Mouse (Mus musculus) CH12.LX (cell line): ENCODE results near the gene Psme1. TPM values are rescaled to one million over a fixed set of nuclear protein-coding genes. Genes with fewer than 3 reads are reported as not detected.

Experiments
- DNase-seq: peaks from one replicate; pipeline ENCODE4 v3.0.0-alpha.2; 2013; ENCODE audit errors: extremely low read depth
- H3K27ac ChIP-seq: 2 replicates; pipeline ENCODE4 v1.5.1; 2012; ENCODE audit warnings: low read depth, mild to moderate bottlenecking, control low read depth, moderate library complexity; ENCODE audit not compliant: insufficient read depth
- H3K27me3 ChIP-seq: replicated peaks from 2 replicates; pipeline ENCODE3; 2012; ENCODE audit warnings: inconsistent platforms
- H3K36me3 ChIP-seq, 2 experiments: replicated peaks in 1 of 2; 2 replicates each; pipeline versions ENCODE3 to v1.6.1; 2012; ENCODE audit warnings: inconsistent platforms in 1 of 2, low read length in 1 of 2, mild to moderate bottlenecking in 1 of 2, mixed read lengths in 1 of 2, moderate library complexity in 1 of 2; ENCODE audit not compliant: control insufficient read depth in 1 of 2, insufficient read depth in 1 of 2
- H3K4me1 ChIP-seq, 2 experiments: 2 replicates each; pipeline ENCODE4 v1.6.1; 2012; ENCODE audit warnings: inconsistent platforms in 1 of 2, moderate library complexity in 1 of 2; ENCODE audit not compliant: insufficient read depth in 2 of 2, control insufficient read depth in 1 of 2
- H3K4me2 ChIP-seq: 2 replicates; pipeline ENCODE4 v1.6.1; 2012; ENCODE audit warnings: low read depth, mild to moderate bottlenecking, control low read depth; ENCODE audit not compliant: poor library complexity, insufficient read depth, severe bottlenecking
- H3K4me3 ChIP-seq, 3 experiments: fragments of 150-350 bp in 1 of 3; sonication (generic) in 1 of 3; replicated peaks in 1 of 3; 2 replicates each; pipeline versions ENCODE3 to v1.5.1; 2011 to 2012; ENCODE audit warnings: low read depth in 2 of 3, low read length in 2 of 3, mild to moderate bottlenecking in 2 of 3, moderate library complexity in 2 of 3, control low read depth in 1 of 3, improper control_type of control experiment in 1 of 3, inconsistent platforms in 1 of 3, mixed read lengths in 1 of 3; ENCODE audit not compliant: poor library complexity in 1 of 3
- H3K79me2 ChIP-seq: replicated peaks from 2 replicates; pipeline ENCODE4 v1.6.1; 2012; ENCODE audit warnings: mild to moderate bottlenecking, moderate library complexity; ENCODE audit not compliant: control insufficient read depth, poor library complexity, insufficient read depth, severe bottlenecking; ENCODE audit errors: extremely low read depth
- H3K9ac ChIP-seq: 2 replicates; pipeline ENCODE4 v1.6.1; 2012; ENCODE audit warnings: low read depth, mild to moderate bottlenecking, control low read depth, moderate library complexity; ENCODE audit not compliant: insufficient read depth
- H3K9me3 ChIP-seq: replicated peaks from 2 replicates; pipeline ENCODE3; 2012; ENCODE audit warnings: low read length, inconsistent platforms, mixed read lengths
- BHLHE40 ChIP-seq: IDR thresholded peaks from 2 replicates; pipeline ENCODE4 v1.6.1; 2011; ENCODE audit warnings: mild to moderate bottlenecking, low read depth, low read length, improper control_type of control experiment
- CTCF ChIP-seq, 2 experiments: IDR thresholded peaks in 1 of 2; conservative IDR thresholded peaks in 1 of 2; 2 replicates each; pipeline ENCODE4 v1.5.1; 2011 to 2012; ENCODE audit warnings: low read depth in 2 of 2, low read length in 2 of 2, improper control_type of control experiment in 1 of 2, inconsistent platforms in 1 of 2, mild to moderate bottlenecking in 1 of 2, moderate library complexity in 1 of 2
- E2F4 ChIP-seq: IDR thresholded peaks from 2 replicates; pipeline ENCODE4 v1.6.1; 2011; ENCODE audit warnings: low read depth, low read length, improper control_type of control experiment; ENCODE audit not compliant: insufficient replicate concordance
- ETS1 ChIP-seq: conservative IDR thresholded peaks from 2 replicates; pipeline ENCODE4 v1.6.1; 2012; ENCODE audit warnings: low read depth, mild to moderate bottlenecking, inconsistent platforms, low read length, improper control_type of control experiment, moderate library complexity
- GABPA ChIP-seq: IDR thresholded peaks from 2 replicates; pipeline ENCODE4 v1.6.1; 2012; ENCODE audit warnings: low read depth, low read length, improper control_type of control experiment, inconsistent platforms; ENCODE audit not compliant: insufficient replicate concordance
- HCFC1 ChIP-seq: IDR thresholded peaks from 2 replicates; pipeline ENCODE4 v1.6.1; 2012; ENCODE audit warnings: low read depth, mild to moderate bottlenecking, inconsistent platforms, low read length, improper control_type of control experiment
- IRF4 ChIP-seq: IDR thresholded peaks from 2 replicates; pipeline ENCODE4 v1.6.1; 2014; ENCODE audit warnings: low read depth, mild to moderate bottlenecking, inconsistent platforms, low read length, improper control_type of control experiment
- JUN ChIP-seq: IDR thresholded peaks from 2 replicates; pipeline ENCODE4 v1.6.1; 2011; ENCODE audit warnings: low read depth, mild to moderate bottlenecking, low read length, improper control_type of control experiment, moderate library complexity; ENCODE audit not compliant: insufficient read depth
- JUND ChIP-seq: conservative IDR thresholded peaks from 2 replicates; pipeline ENCODE4 v1.6.1; 2011; ENCODE audit warnings: low read depth, low read length, improper control_type of control experiment
- MAFK ChIP-seq: IDR thresholded peaks from 2 replicates; pipeline ENCODE4 v1.6.1; 2011; ENCODE audit warnings: low read length, improper control_type of control experiment; ENCODE audit not compliant: insufficient replicate concordance
- MAZ ChIP-seq: IDR thresholded peaks from 2 replicates; pipeline ENCODE4 v1.6.1; 2012; ENCODE audit warnings: low read depth, mild to moderate bottlenecking, inconsistent platforms, low read length, improper control_type of control experiment, moderate library complexity
- MEF2A ChIP-seq: IDR thresholded peaks from 2 replicates; pipeline ENCODE4 v1.6.1; 2014; ENCODE audit warnings: low read depth, mild to moderate bottlenecking, inconsistent platforms, low read length, improper control_type of control experiment, borderline replicate concordance
- MXI1 ChIP-seq: IDR thresholded peaks from 2 replicates; pipeline ENCODE4 v1.6.1; 2011; ENCODE audit warnings: mild to moderate bottlenecking, low read depth, low read length, improper control_type of control experiment
- NELFE ChIP-seq: IDR thresholded peaks from 2 replicates; pipeline ENCODE4 v1.6.1; 2011; ENCODE audit warnings: low read depth, low read length, improper control_type of control experiment
- PAX5 ChIP-seq: IDR thresholded peaks from 2 replicates; pipeline ENCODE4 v1.6.1; 2012; ENCODE audit warnings: low read length, inconsistent platforms, mixed read lengths
- POLR2A ChIP-seq: IDR thresholded peaks from 2 replicates; pipeline ENCODE4 v1.6.1; 2011; ENCODE audit warnings: low read depth, mild to moderate bottlenecking, improper control_type of control experiment, low read length
- RAD21 ChIP-seq: IDR thresholded peaks from 2 replicates; pipeline ENCODE4 v1.6.1; 2011; ENCODE audit warnings: low read depth, mild to moderate bottlenecking, low read length, improper control_type of control experiment, moderate library complexity
- SIN3A ChIP-seq: IDR thresholded peaks from 2 replicates; pipeline ENCODE4 v1.6.1; 2012; ENCODE audit warnings: low read length, improper control_type of control experiment, inconsistent platforms
- TCF12 ChIP-seq: IDR thresholded peaks from 2 replicates; pipeline ENCODE4 v1.6.1; 2014; ENCODE audit warnings: low read depth, mild to moderate bottlenecking, inconsistent platforms, low read length, improper control_type of control experiment
- UBTF ChIP-seq: IDR thresholded peaks from 2 replicates; pipeline ENCODE4 v1.6.1; 2012; ENCODE audit warnings: low read depth, mild to moderate bottlenecking, inconsistent platforms, low read length, improper control_type of control experiment, moderate library complexity
- USF1 ChIP-seq: IDR thresholded peaks from 2 replicates; pipeline ENCODE4 v1.6.1; 2014; ENCODE audit warnings: low read depth, mild to moderate bottlenecking, inconsistent platforms, low read length, improper control_type of control experiment
- USF2 ChIP-seq: conservative IDR thresholded peaks from 2 replicates; pipeline ENCODE4 v1.6.1; 2011; ENCODE audit warnings: low read depth, low read length, improper control_type of control experiment
- ZC3H11A ChIP-seq: IDR thresholded peaks from 2 replicates; pipeline ENCODE4 v1.6.1; 2012; ENCODE audit warnings: low read depth, mild to moderate bottlenecking, inconsistent platforms, low read length, improper control_type of control experiment
- dilution Hi-C: fragments of 300-500 bp; cut with MboI; formaldehyde crosslinking; loops from 2 replicates; pipeline ENCODE4 v1.14.3; 2020; ENCODE audit warnings: low sequenced_read_pairs; ENCODE audit not compliant: extremely low pct_unique_long_range_greater_than_20kb, extremely low pct_ligation_motif_present
- in situ Hi-C: fragments of 300-500 bp; cut with MboI; formaldehyde crosslinking; loops from 3 replicates; pipeline ENCODE4 v1.14.3; 2019; ENCODE audit warnings: low sequenced_read_pairs, low pct_ligation_motif_present, low pct_unique_long_range_greater_than_20kb, mixed read lengths
- polyA plus RNA-seq: library from polyadenylated mRNA; unstranded; fragments of >175 nt; gene quantifications from 2 replicates; pipeline ENCODE4 v1.2.1, GENCODE M21; 2012; ENCODE audit warnings: low read depth; ENCODE audit not compliant: insufficient read length
- total RNA-seq, 2 experiments: library from RNA; depleted of rRNA; stranded (reverse); fragments of 300-350 nt in 1 of 2; fragments of >200 nt in 1 of 2; gene quantifications; 2 replicates each; pipeline ENCODE4 v1.2.3; 2012 to 2014

The Psme1 gene
- total and polyA plus RNA-seq, 3 experiments = 335 to 740 (median 377) TPM

- H3K9me3 ChIP-seq = no peaks in the 10 kb centered on the region
- TF ChIP-seq UBTF = 0 out of 2 replicates have a peak, but pooled peaks have one; percentile 71
- no peak for TF ChIP-seq PAX5
- TF ChIP-seq USF1 = peak; percentile 18; the same call in 1 of the 2 replicates
- TF ChIP-seq BHLHE40 = 0 out of 2 replicates have a peak, but pooled peaks have one; percentile 25
- no peak for TF ChIP-seq MAFK
- no peak for TF ChIP-seq E2F4
- TF ChIP-seq GABPA = no peak
- peak; percentile 24; the same call in 1 of the 2 replicates for TF ChIP-seq IRF4
- no peak overlapping the region for H3K4me3 ChIP-seq
- no peaks in the 10 kb centered on the region for H3K27me3 ChIP-seq
- peaks cover 12% of the 10 kb centered on the region for H3K79me2 ChIP-seq
- no peak overlapping the region; the same call in 1 of the 2 replicates for H3K4me2 ChIP-seq
- H3K36me3 ChIP-seq = peaks cover 19 to 40% of the 10 kb centered on the region in 2 experiments
- in situ Hi-C loops = no loop called here
- H3K27ac ChIP-seq = peak overlapping the region; percentile 32
- no peak for DNase-seq
- peaks cover 20 to 48% of the 10 kb centered on the region in 2 experiments for H3K4me1 ChIP-seq
- dilution Hi-C loops = no loop called here
- no peak overlapping the region for H3K9ac ChIP-seq
These were observed 2.8 kb downstream of the Psme1 start for GRCm38 (mm10) chr14:55580731-55581130.

GRCm38 (mm10) chr14:55581981-55582681 is 4.2 kb downstream of the Psme1 start:
- no peak overlapping the region for H3K4me3 ChIP-seq
- peaks cover 12% of the 10 kb centered on the region for H3K79me2 ChIP-seq
- H3K27ac ChIP-seq = no peak overlapping the region
- no peaks in the 10 kb centered on the region for H3K27me3 ChIP-seq
- dilution Hi-C loops (no loop called here), in situ Hi-C loops (no loop called here)
- TF ChIP-seq POLR2A (peak; percentile 10), MEF2A (no peak), CTCF (conservative IDR thresholded peaks at IDR 0.05 in 1 of 2, IDR thresholded peaks at IDR 0.05 in 1 of 2; ENCODE audit: low read depth in 2 of 2, low read length in 2 of 2) (peak; percentile 60 to 70), RAD21 (peak; percentile 3)
- peaks cover 21 to 61% of the 10 kb centered on the region in 2 experiments for H3K4me1 ChIP-seq
- H3K9me3 ChIP-seq = no peaks in the 10 kb centered on the region
- no peak overlapping the region for H3K9ac ChIP-seq
- no peak overlapping the region for H3K4me2 ChIP-seq
- H3K36me3 ChIP-seq = peaks cover 21 to 47% of the 10 kb centered on the region in 2 experiments
- no peak for DNase-seq

- Histone ChIP-seq H3K36me3 (peaks cover 36 to 67% of the 10 kb centered on the region in 2 experiments), H3K9ac (peak overlapping the region; percentile 10; the same call in 1 of the 2 replicates), H3K4me1 (peaks cover 21 to 74% of the 10 kb centered on the region in 2 experiments), H3K79me2 (peaks cover 20% of the 10 kb centered on the region), H3K4me2 (peak overlapping the region; percentile 55), H3K4me3 (peak overlapping the region; percentile 57 to 76 (median 74)), H3K27me3 (no peaks in the 10 kb centered on the region), H3K27ac (no peak overlapping the region), H3K9me3 (no peaks in the 10 kb centered on the region)
- dilution Hi-C loops = no loop called here
- no peak for DNase-seq
- in situ Hi-C loops = no loop called here
- TF ChIP-seq TCF12 = no peak
- no peak for TF ChIP-seq MAZ
- no peak for TF ChIP-seq ZC3H11A
- TF ChIP-seq JUN = no peak
- no peak for TF ChIP-seq E2F4
- no peak for TF ChIP-seq GABPA
- TF ChIP-seq JUND = no peak
- TF ChIP-seq MAFK = no peak
- TF ChIP-seq CTCF (conservative IDR thresholded peaks at IDR 0.05 in 1 of 2, IDR thresholded peaks at IDR 0.05 in 1 of 2; ENCODE audit: low read depth in 2 of 2, low read length in 2 of 2) = no peak
- TF ChIP-seq NELFE = no peak
- no peak for TF ChIP-seq BHLHE40
- no peak for TF ChIP-seq HCFC1
- TF ChIP-seq MXI1 = no peak
- TF ChIP-seq POLR2A = no peak
- no peak for TF ChIP-seq SIN3A
- TF ChIP-seq RAD21 = no peak
- no peak for TF ChIP-seq USF2
- no peak for TF ChIP-seq ETS1
- TF ChIP-seq USF1 = no peak
- no peak for TF ChIP-seq IRF4
These were observed 6.4 kb downstream of the Psme1 start for GRCm38 (mm10) chr14:55584303-55584701.
